Mouse (Mus musculus) embryo, embryonic 11 days (tissue): ENCODE measurements around the gene Cd3eap.
A peak's percentile ranks its signal among the peaks of the same experiment; 100 is the strongest.

Experiments used
- DNase-seq: peaks from one replicate; pipeline ENCODE4 v3.0.0-alpha.2; 2015

Cd3eap gene

GRCm38 (mm10) chr7:19327782-19328181 is 31.5 kb downstream of the Cd3eap start:
- DNase-seq, result no peak

- DNase-seq, result peak; percentile 92
These were observed 32.2 kb downstream of the Cd3eap start for GRCm38 (mm10) chr7:19327128-19327527.

DNA sequence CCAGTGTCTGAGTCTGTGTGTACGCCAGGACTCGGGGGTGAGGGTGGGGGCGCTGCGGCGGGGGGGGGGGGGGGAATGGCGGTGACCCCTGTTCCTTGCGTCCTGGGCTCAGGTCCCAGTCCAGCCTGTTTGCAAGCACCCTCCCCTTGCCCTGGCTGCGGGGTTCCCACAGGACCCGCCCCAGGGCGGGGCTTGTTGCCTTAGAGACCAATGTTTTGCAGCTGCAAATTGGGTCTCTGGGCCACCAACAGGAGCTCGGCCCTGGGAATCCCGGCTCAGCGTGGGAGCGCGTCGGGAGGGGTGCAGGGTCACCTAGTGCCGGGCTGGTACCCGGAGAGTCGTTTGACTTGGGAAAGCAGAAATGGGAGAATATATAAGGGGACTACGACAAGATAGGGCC is 32.9 kb downstream of the Cd3eap start:
- peak; percentile 93 for DNase-seq

DNA sequence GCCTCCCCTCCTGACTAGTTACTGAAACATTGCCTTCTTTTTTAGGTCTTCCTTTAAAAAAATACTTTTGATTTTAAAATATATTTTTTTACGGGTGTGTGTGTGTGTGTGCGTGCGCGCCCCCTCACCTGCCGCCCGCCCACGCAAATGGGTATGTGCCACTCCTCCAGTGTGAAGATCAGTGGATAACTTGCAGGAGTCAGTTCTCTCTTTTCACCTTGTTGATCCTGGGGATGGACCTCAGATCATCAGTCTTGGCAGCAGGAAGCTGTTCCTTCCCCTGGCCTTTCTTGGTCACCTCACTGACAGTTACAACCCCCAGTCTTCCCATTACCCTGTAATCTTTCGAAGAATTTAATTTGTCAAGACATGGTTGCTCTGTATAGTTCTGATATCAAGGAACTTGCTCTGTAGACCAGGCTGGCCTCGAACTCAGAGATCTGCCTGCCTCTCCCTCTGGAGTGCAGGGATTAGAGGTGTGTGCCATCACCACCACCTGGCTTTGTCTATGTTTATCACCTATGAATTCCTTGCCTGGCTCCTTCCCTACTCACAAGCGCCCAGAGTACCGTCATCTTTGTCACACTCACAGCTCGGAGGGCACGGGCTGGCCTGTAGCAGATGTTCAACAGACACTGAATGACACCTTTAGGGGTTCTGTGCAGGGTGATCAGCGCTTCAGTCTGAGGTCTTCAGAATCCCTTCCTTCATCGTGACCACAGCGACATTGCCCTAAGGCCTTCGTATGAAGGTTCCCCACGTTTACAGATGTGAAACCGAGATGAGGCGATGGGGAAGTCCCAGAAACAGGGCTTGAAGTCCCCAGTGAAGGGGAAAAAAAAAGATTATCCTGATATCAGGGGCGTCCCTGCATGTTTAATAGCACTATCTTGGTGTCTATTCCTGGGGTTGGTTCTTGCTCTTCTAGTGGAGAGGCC is 33.8 kb downstream of the Cd3eap start:
- no peak for DNase-seq

GRCm38 (mm10) chr7:19324221-19324620 is 35.1 kb downstream of the Cd3eap start:
- no peak for DNase-seq

DNA sequence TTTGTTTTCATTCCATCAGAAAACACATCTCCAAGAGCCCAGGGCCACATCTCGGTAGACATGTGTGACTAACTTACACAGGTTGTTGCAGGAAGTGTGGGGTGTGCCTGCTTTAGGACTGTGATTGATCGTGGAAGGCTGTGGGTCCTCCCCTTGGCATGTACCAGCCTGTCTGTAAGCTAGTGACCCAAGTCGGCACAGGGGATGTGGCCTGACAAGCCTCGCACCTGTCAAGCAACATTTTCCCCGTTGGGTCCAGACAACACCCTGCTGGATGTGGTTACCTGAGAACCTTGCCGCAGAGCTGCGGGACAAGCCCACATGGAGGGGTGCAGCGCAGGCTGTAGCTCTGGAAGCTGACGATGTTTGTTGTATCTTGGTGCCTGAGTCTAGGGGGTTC is 36.8 kb downstream of the Cd3eap start:
- DNase-seq, result no peak

- DNase-seq, result no peak
These were observed 37.8 kb downstream of the Cd3eap start for GRCm38 (mm10) chr7:19321464-19321863.

- DNase-seq, result no peak
These were observed 38.6 kb downstream of the Cd3eap start for GRCm38 (mm10) chr7:19320637-19321036.

GRCm38 (mm10) chr7:19319906-19320305 is 39.4 kb downstream of the Cd3eap start:
- DNase-seq, result peak; percentile 99

- no peak for DNase-seq
These were observed 39.8 kb downstream of the Cd3eap start for GRCm38 (mm10) chr7:19319458-19319857.

DNA sequence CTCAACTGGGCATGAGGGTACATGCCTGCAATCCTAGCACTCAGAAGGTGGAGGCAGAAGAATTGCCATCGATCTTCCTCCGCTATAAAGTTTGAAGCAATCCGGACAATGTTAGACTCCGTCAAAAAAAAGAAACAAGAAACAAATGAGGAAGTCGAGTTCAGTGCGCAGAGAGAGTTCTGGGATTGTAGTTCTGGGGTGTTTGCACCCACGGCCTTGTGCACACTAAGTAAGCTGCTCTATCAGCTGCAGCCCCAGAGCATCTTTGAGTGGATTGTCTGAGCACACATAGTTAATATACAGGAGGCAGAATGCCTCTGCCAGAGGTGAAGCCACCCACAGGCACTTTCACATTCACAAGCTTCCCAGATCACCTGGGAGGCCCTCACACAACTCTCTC is 40.6 kb downstream of the Cd3eap start:
- DNase-seq, result no peak

GRCm38 (mm10) chr7:19318201-19318600 is 41.1 kb downstream of the Cd3eap start:
- no peak for DNase-seq

- DNase-seq, result no peak
These were observed 42.7 kb downstream of the Cd3eap start for GRCm38 (mm10) chr7:19316451-19317161.

DNA sequence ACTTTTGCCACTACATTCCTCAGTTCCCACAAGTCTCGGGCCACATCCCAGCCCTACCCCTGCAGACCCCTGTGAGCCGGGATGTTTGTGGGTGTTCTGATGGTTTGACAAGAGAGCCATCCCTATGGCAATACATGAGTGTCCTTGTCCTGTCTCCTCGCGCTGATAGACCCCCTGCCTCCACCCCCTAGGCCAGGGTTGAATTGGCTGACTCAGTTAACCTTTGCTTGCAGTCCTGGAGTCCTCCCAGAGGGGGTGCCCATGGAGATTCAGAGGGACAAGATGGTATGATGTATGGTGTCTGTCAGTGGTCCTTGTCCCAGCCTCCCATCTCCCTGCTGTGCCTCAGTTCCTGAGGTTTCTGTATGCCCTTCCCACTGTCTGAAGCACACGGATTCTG is 45.2 kb downstream of the Cd3eap start:
- DNase-seq, result no peak

- DNase-seq, result no peak
These were observed 47.3 kb downstream of the Cd3eap start for GRCm38 (mm10) chr7:19311991-19312390.

- peak; percentile 98 for DNase-seq
These were observed 49.2 kb downstream of the Cd3eap start, which contains the start of gene Fosb for GRCm38 (mm10) chr7:19309884-19310641. Fosb (minus strand) TSS chr7:19310051.

DNA sequence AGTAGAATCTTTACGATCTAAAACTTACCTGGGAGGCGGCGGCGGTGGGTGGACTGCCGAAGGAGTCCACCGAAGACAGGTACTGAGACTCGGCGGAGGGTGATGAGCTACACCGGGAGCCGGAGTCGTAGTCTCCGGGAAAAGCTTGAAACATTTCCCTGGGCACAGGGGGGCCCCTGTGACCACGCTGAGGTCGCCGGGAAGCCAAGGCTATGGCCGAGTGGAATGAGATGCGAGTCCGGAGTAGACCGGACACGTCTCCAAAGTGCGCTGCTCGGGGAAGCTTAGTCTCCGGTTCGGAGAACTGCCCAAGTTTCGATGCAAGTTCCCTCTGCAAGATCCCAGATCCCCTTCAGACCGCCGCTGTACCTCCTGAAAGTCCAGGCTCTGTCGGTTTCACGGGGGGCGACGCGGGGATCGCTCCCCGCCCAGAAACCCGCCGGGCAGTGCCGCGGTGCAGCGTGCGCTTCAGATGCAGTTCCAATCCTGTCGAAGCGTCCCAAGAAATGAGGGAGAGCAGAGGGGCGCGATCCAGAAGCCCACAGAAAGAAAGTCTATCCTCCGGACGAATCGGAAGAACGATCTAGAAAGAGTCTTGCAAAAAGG is 49.9 kb downstream of the Cd3eap start:
- no peak for DNase-seq

DNA sequence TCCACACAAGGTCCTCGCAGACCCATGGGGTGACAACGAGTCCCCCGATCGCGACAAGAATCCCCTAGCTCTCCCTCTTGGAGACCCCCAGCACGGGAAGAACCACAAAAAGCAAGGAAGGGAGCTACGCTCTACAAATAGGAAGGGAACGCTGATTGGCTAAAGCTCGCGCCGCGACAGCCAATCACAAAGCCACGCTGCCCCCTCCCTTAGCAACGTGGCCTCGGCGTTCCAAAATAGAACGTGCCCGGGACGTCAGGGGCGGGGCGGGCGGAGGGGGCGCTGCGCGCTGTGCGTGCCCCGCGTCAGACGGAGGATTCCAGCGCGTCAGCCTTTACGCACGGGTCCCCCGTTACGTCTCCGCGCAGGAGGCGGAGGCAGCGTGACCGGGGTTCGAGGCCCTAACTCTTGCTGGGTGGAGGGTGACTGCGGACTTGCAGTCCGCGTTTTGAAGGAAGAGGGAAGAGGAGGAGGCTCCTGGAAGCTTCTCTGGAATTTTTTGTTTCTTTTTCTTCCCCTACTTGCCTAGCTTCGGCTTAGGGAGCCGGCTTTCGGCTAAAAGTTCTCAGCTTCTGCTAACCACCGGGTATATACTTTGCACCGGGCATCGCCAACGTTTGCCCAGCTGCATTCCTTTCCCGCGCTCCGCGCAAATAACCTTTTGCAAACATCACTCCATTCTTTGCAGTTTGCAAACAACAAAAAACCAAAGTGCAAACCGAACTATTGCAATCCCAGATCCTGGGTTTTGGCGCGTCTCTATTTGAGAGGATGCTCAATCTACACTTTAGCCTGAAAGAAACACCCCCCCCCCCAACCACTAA is 50.6 kb downstream of the Cd3eap start:
- DNase-seq, result peak; percentile 98

DNA sequence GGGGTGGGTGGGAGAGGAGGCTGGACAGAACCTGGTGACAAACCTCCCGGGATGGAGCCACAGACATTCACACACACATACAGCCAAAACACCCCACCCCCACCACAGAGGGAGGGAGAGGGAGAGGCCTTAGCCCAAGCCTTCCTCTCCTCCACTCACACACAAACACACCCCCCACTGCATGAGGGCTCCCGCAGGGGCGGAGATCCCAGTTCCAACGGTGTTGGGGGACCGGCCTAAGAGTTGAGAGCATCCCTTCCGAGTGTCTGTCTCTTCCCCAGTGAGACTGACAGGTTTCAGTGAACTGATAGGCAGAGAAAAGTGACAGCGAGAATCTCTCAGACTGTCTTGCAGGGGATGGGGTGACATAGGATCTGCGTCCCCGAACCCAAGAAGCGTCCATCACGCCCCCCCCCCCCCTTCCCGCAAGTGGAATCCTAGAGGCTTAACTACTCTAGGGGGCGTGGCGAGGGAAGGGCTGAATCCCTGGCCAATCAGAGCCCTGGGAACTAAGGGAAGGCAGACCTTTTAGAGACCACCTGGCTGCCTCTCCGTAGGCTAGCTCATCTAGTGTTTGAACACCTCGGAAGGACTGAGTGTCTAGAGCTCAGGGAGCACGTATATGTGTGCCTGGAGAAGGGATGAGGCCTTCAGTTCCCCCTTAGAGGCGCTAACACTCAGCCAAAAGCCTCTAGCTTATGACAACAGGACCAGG is 51.4 kb downstream of the Cd3eap start:
- peak; percentile 80 for DNase-seq

GRCm38 (mm10) chr7:19306819-19307738 is 52.2 kb downstream of the Cd3eap start:
- no peak for DNase-seq
